Mouse (Mus musculus): ENCODE results near the gene Heatr4.
"Not testable (repeated sequence)": the region's sequence is repeated elsewhere in the genome, so short reads cannot be mapped to it uniquely, and the experiment has no call there.

The Heatr4 gene

DNA sequence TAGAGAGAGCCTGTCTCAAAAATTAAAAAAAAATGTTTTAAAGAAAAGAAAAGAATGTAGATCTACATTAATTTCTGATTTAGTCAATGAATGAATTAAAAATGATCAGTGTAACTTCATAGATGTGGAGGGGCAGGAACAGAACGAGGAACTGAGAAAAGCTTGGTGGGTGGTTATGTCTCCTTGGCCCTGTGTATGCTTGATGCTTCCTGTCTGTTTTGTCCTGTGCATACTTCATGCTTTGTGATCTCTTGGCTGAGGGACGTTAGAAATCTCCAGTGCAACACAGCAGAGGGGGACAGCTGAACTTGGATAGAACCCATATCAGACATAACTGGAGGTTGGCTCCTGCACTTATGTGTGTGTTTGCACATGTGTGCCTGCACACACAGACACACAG lies 12.6 kb upstream of the Heatr4 start:
- DNase-seq, result no peak

DNA sequence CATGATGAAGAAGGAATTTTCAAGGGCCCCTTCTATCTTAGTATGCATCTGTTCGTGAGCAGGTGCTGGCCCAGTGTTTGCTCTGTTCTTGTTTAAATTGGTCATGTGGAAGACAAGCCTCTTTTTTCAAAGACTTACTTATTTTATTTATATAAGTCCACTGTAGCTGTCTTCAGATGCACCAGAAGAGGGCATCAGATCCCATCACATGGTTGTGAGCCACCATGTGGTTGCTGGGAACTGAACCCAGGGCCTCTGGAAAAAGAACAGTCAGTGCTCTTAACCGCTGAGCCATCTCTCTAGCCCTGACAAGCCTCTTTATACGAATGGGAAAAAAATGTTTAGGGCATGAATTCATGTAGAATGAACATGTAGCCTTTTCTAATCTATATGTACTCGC lies 4.7 kb upstream of the Heatr4 start:
- DNase-seq, result no peak

DNA sequence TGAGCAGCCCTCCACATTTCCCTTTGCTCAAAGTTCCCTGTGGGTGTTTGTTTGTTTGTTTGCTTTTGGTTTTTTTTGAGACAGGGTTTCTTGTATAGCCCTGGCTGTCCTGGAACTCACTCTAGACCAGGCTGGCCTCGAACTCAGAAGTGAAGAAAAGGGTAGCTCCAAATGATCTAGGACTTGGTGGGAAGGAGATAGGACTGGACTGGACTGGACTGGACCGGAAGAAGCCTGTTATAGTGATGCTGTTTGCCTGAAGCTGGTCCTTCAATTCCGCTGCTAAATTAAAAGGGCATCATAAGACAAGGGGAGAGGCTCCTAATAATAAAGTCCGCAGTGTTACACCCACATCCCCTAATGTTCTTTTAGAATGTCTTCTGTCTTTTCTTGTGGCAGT lies 3.8 kb upstream of the Heatr4 start:
- no peak for DNase-seq

DNA sequence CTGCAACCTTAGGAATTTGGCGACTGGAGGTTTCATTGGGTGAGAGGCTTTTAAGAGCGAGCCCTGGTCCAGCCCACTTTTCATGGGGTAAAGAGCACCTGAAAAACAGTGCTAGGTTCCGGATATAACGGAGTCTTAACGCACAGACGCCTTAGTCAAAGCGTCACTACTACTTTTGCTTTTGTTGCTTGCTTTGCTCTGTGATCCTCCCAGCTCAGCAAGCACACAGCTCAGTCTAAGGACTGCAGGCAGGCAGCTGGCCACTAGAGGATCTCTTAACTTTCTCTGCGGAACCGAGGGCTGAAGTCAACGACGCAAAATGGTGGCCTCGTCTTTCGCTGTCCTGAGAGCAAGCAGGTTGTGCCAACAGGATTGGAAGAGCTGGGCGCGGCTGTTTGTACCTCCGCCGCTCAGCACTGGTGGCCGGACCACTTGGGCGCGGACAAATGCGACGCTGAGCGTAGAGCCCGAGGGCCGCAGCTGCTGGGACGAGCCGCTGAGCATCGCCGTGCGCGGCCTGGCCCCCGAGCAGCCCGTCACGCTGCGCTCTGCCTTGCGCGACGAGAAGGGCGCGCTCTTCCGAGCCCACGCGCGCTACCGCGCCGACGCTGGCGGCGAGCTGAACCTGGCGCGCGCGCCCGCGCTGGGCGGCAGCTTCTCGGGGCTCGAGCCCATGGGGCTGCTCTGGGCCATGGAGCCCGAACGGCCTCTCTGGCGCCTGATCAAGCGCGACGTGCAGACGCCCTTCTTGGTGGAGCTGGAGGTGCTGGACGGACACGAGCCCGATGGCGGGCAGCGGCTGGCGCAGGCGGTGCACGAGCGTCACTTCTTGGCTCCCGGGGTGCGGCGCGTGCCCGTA lies 3.2 kb upstream of the Heatr4 start, which contains the start of gene Acot2:
Acot2 (plus strand) TSS at position 279 of the 859 bp plus-strand sequence.
- DNase-seq, result peak; percentile 77 to 81

DNA sequence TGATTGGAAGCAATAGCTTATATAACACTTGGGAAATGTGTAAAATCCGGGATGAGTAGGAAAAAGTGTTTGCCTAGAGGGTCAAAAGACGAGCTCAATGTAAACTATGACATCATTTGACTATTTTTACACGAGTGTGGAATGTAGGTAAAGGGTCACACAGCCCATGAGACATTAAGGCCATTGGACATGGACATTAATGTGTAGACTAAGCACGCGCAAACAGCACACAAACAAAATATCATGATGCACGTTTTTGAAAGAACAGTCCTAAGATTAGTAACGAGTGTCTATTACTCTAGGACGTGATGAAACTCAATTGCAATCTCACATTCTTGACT lies 2.6 kb upstream of the Heatr4 start:
- DNase-seq, result no peak

DNA sequence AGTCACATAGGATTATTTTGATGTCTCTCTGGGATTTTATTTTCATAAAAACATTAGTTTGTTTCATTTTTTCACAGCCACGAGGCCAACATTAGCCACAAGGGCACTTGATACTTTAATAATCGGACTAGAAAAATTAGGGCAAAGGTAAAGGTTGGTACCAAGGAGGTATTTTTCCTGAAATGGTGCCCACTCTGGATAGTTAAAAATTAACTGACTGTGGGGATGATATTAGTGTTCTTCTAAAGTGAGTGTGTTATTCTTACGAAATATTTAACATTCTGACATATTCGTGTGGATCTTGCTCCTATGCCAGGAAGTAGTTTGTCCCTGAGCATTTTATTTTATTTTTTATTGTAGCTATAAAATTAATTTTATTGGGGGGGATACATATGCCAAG lies 3.0 kb downstream of the Heatr4 start:
- DNase-seq, result peak in 1 of 2 experiments; percentile 53

DNA sequence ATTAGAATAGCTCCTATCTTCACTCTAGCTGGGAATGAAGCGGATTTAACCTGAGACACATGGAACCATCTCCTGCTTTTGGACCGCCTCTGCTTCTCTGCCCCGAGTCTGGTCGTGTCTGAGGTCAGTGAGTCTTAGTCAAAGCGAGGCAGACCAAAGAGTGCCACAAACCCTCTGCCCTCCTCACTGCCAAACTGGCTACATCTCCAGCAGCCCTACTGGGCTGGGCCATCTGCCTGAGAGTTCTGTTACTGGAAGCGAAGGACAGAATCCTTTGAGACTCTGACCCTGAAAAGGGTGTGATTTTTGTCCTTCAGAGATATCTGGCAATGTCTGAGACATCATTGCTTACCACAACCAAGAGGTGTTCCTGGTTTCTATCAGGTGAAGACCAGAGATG lies 5.8 kb downstream of the Heatr4 start:
- DNase-seq, result no peak

DNA sequence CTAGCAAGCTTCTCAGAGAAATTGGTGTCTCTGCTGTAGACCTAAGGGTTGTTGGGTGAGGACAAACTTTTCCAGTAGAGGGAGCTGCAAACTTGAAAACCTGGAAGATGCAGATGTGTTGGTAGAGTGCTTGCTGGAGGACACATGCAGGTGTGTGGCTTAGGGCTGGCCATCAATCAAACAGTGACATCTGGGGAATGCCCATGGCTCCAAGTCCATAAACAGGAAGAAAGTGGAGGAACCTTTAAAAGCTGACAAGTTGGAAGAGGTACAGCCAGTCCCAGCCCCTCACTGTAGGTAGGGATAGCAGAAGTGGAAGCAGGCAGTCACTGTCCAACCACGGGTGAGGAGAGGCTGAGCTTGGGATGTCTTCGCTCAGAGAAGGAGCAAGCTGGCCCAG lies 12.5 kb downstream of the Heatr4 start:
- peak; percentile 71 to 72 for DNase-seq

DNA sequence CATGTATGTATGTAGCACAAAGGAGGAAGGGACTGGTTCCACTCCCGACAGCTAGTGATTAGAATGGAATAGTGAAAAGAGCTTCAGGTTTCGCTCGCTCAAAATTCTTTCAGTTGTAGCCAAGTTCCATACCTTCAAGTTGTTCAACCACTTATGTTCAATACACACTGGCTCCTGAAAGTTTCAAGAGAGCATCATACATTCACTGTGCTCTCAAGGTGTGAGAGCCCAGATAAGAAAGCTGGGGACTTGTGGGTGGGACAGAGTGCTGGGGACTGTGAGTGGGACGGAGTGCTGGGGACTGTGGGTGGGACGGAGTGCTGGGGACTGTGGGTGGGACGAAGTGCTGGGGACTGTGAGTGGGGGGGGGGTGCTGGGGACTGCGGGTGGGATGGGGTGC lies 19.4 kb downstream of the Heatr4 start:
- DNase-seq, result no peak

DNA sequence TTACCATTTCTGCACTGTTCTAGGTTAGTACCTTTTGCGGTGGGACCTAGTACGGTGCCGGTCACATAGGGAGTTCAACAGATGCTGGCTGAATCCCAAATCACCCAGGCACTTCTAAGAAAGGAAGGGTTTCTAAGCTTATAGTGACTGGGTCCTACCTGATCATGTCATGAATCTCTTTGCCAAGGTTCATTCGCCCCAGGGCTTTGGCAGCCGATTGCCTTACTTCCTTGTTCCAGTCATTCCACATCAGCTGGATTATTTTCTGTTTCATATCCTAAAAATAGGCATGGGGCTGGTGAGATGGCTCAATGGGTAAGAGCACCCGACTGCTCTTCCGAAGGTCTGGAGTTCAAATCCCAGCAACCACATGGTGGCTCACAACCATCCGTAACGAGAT lies 26.4 kb downstream of the Heatr4 start:
- no peak for DNase-seq

DNA sequence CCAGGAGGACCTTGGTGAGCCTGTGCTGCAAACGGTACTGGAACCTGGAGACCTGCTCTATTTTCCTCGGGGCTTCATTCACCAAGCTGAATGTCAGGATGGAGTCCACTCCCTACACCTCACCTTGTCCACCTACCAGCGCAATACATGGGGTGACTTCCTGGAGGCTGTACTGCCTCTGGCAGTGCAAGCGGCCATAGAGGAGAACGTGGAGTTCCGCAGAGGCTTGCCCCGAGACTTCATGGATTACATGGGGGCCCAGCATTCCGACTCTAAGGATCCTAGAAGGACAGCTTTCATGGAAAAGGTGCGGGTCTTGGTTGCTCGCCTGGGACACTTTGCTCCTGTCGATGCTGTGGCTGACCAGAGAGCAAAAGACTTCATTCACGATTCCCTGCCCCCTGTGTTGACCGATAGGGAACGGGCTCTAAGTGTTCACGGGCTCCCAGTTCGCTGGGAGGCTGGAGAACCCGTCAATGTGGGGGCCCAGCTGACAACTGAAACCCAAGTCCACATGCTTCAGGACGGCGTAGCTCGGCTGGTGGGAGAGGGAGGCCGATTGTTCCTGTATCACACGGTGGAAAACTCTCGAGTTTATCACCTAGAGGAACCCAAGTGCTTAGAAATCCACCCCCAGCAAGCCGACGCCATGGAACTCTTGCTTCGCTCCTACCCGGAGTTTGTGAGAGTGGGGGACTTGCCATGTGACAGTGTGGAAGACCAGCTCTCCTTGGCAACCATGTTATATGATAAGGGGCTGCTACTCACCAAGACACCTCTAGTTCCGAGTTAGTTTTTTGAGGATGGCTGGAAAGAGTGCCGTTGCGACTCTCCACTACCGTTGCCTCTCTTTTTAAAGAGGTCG lies 32.7 kb downstream of the Heatr4 start:
- DNase-seq, result no peak

DNA sequence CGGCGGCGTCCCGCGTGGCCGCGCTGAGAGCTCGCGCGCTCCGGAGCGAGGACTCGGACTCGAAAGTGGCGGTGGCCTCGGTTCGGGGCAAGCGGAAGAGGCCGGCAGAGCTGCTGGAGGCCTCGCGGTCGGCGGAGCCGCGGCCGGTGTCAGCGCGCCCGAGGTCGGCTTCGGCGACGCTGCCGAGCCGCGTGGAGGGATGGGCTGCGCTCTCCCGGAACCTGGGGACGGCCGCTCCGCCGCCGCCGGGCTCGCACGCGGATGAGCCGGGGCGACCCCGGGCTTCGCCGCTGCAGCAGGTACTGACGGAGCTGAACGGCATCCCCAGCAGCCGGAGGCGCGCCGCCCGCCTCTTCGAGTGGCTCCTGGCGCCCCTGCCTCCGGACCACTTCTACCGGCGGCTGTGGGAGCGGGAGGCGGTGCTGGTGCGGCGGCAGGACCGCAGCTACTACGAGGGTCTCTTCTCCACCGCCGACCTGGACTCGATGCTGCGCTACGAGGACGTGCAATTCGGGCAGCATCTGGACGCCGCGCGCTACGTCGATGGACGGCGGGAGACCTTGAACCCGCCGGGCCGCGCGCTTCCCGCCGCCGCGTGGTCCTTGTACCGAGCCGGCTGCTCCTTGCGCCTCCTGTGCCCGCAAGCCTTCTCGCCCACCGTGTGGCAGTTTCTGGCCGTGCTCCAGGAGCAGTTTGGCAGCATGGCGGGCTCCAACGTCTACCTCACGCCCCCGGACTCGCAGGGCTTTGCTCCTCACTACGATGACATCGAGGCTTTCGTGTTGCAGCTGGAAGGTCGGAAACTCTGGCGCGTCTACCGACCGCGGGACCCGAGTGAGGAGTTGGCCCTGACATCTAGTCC lies 33.6 kb downstream of the Heatr4 start:
- DNase-seq, result peak in 1 of 2 experiments; percentile 17

DNA sequence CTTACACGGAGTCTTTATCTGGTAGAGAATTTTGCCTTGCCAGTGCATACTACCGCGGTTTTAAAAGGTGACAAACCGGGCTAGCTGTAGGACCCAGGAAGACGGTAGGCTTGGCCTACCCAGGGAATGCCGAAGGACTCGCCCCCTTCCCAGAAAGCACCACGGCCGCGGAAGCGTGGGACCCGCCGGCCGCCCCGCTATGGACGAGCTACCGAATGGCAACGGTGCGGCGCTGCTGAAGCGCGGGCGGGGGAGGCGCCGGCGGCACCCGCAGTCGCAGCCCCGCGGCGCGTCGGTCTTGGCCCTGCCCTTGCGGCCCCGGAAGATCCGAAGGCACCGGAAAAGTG lies 34.2 kb downstream of the Heatr4 start, which contains the start of gene Riox1:
Riox1 (plus strand) TSS at position 116 of the 347 bp plus-strand sequence.
- DNase-seq, result peak; percentile 84

DNA sequence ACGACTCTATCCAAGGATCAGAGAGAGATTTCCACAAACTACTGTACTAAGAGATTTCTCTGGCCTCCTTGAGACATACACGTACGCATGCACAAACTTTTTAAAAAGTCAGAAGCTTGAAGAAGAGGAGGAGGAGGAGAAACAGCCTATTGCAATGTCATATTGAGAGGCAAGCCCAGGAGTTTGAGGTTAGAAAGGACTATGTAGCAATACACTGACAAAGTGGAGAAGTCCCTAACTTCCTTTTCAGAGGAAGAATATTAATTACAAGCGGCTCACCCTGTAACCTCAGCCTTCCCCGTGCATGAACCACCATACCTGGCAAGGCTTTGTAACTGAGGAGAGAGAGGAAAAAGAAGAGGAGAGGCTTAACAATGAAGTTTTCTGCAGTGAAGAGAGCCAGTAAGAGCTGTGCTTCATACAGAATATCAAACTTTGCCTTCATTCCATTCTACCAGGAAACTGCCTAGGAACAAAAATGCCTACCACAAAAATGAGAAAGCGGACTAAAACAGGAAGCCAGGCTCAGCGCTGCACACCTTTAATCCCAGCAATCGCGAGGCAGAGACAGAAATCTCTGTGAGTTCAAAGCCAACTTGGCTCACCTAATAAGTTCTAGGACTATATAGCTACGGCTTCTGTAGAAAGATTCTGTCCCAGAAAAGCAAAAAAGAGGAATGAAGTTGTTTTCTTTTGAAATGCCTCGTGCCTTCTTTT lies 34.7 kb downstream of the Heatr4 start:
- no peak for DNase-seq

DNA sequence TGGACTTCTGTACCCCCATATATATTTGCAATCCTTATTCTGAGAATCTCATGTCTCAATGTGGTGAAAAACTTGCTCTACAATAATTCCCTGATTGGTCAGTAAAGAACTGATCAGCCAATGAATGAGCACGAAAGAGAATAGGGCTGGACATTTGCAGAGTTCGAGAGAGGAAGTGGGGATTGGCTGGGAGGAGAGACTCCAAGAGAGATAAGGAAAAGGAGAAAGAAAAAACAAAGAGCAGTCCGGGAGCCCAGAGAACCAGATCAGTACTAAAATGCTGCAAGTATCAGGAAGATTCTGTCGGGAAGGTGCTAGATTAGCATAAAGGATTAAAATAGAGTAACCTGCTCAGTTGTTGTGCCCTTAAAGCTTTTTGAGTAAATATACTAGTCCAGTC lies 35.6 kb downstream of the Heatr4 start:
- DNase-seq, result no peak

DNA sequence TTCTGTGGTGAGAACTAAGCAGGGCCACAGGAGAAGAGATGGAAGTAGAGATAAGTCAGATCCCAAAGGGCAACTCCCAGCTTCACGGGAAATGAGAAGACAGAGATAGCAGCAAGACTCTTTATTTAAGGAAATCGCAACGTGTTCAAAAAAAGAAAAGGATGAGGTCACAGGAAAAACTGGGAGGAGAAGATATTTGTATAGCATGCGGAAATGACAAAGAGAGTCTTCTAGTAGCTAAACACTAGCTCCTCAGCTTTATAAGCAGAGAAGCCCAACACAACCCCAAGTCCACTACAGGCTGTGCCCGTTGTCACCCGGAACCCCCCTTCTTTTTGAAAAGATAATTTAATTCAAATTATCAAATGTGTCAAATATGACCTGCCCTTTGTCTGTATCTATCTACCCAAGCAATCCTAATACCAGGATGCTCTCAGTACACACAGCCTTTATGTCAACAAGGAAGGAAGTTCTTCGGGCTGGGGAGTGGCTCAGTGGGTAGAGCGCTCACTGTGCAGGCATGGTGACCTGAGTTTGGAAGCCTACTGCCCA lies 37.3 kb downstream of the Heatr4 start:
- no peak for DNase-seq

DNA sequence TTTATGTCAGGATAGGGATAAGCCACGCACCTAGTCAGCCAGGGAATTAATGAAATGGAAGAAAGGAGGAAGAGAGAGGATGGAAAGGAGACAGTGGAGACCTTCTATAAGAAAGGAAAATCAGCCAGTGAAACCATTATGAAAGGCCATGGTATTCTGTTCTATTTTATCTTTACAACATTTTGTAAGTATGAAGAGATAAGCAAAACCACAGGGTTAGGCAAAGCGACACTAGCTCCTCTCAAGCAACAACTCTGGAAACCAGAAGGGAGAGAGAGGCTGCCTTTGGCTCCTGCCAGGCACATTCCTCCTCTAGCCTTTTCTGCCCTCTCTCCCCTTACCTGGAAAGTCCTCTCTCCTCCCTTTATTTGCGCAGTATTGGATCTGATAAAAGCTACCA lies 42.7 kb downstream of the Heatr4 start:
- DNase-seq, result no peak

DNA sequence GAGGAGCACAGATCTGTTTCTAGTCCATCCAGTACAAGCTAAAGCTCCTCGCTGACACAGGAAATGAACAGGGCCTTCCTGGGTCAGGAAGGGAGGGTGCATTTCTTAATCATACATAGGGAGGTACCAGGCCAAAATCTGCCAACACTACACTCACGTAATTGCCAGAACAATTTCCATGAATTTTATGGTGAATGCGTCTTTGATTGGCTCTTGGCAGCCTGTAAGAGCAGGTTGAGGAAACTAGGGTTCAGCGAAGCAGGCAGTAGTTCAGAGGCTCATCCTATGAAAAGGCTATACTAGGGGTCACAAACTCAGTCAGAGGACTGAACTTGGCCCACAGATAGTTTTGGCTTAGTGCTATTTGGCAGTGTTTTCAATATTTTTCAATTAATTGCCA lies 44.6 kb downstream of the Heatr4 start:
- no peak for DNase-seq

DNA sequence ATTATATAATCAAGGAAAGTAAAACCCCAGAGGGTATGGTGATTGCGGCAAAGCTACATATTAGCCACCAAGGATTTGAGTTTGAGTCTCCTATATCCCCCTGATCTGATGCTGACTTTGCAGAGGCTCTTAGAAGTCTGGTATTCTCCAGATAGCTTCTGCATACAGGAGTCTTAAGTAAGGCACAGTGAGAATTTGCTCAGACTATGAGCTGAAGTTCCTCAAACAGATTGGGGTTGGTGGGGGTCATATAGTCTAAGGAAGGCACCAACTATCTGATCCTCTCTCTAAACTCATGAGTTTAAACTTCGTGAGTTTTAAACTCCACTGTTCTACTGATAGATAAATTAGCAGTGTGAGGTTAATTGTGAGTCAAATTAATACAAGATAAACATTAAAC lies 45.3 kb downstream of the Heatr4 start:
- DNase-seq, result no peak

DNA sequence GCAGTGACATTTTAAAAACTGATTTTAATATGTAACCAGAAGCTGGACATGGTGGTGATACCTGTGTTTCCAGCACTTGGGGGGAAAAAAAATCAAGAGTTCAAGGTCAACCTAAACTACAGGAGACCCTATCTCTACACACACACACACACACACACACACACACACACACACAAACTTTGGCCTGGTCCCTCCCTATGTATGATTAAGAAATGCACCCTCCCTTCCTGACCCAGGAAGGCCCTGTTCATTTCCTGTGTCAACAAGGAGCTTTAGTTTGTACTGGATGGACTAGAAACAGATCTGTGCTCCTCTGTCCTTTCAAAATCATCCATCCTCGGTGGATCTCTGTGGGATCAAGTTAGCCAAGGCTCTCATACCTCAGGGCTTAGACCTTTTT lies 46.1 kb downstream of the Heatr4 start:
- DNase-seq, result not testable (repeated sequence)

DNA sequence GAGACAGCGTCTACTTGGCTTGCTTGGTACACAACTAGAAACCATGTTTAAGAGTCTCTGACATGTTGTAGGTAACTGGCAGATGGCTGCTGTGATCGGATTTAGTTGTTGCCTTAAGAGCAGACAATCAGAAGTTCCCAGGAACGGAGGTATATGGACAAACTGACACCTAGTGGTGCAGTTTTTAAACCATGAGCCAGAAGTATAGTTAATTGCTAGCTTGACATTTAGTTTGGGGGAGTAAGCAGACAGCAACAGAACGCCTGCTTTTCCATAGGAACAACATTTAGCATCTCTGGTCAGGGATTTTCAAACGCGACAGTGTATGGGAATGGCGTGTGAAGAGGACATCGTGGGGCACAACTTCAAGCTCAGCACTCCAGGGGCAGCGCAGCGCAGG lies 47.1 kb downstream of the Heatr4 start:
- DNase-seq, result no peak

DNA sequence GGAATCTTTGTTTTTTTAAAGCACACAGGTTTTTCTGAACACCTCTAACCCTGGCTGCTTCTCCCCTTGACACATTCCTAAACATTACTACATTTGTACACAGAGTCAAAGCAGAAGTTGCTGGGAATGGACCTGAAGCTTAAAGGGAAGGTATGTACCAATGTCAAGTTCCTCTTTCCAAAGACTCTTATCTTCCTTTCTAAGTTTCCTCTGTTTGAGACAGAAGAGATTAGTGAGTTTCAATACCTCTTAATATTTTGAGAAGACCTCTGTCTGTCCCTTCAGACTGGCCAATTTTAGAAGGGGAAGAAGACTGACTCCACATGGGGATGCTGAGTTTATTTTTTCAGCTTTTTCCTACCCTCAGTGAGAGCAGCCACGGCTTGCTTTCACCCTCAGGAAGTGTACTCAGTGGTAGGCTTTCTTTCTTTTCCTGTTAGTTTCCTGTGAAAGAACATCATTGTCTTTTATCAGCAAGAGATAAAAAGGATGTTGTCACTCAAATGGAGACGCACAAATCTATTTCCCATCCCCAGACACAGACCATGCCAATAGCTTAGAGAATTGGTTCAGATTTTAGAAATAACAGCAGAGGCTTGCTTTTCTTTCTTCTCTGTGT lies 55.4 kb downstream of the Heatr4 start:
- no peak for DNase-seq

Measured in kidney, adult 8-10 months (tissue).